Mouse (Mus musculus) mature B cell (primary cell): ENCODE measurements around the gene Snx29.
"Not testable (repeated sequence)": the region's sequence is repeated elsewhere in the genome, so short reads cannot be mapped to it uniquely, and the experiment has no call there.

Experiments used
- in situ Hi-C: fragments of 300-500 bp; cut with MboI; formaldehyde crosslinking; loops from 2 replicates; pipeline ENCODE4 v1.14.3; 2019

Gene Snx29

DNA sequence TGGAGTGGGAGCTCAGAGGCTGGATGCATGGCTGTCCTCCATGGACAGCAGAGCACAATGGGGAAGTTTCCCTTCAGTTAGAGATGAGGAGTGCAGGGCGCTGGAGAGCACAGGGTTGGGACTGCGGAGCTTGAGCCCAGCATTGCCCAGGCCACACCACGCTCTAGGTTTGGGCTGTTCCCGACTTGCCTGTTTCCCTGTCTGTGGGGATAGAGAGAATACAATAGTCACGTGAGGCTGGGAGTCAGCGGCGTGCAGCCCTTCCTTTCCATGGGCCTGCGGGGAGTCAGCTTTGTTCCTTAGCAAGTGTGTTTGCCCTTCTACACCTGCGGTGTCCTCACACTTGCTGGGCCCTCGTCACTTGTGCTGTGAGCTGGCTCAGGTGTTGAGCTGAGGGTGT, 37.2 kb downstream of the Snx29 start:
- in situ Hi-C loops = no loop called here

DNA sequence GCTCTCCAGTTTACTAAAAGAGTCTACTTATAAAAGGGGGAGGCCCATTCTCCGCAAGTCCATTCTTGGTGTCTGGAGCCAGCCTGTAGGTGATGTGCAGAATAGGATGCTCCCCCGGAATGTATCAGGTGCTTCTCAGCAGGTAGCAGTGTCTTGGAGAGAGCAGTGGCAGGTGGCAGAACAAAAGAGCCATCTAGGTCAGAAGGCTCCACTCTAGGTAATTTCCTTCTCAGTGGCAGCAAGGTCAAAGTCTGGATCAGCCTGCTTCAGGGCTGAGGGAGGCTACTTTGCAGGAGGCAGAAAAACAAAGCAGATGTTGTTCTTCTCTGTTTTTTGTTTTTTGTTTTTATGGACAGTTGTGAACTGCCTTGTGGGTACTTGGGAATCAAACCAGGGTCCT, 37.9 kb downstream of the Snx29 start:
- in situ Hi-C loops = not testable (repeated sequence)

DNA sequence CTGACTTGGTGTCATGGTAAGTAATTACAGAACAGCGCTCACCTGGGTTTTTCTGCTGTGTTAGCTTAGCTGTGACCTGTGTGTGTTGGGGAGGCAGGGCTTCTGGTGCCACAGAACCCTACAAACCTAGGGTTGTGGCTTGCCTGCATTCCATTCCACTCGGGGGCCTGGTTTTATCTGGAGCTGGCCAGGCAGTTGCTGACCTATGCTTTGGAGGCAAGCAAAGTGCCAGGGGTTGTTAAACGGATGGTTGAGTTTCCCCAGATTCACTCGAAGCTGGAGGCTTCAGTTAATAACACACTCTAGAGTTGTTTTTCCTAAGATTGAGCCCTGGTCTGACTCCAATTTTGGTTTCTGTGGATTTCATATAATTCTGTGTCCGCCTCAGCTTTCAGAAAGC, 42.9 kb downstream of the Snx29 start:
- in situ Hi-C loops = no loop called here

DNA sequence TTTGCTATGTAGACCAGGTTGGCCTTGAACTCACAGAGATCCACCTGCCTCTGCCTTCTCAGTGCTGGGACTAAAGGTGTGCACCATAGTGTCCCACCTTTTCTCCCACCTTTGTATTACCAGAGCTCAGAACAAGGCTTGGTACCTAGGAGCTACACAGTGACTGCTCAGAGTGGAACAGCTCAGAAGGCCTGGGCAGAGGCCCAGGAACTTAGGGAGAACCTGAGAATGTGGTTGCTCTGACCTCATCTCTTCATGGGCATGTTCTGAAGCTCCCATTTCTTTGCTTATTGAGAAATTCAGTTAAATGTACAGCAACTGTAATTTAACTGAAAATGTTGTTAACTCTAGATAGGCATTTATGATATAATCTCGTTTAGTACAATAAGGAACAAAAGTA, 44.1 kb downstream of the Snx29 start:
- in situ Hi-C loops = no loop called here

DNA sequence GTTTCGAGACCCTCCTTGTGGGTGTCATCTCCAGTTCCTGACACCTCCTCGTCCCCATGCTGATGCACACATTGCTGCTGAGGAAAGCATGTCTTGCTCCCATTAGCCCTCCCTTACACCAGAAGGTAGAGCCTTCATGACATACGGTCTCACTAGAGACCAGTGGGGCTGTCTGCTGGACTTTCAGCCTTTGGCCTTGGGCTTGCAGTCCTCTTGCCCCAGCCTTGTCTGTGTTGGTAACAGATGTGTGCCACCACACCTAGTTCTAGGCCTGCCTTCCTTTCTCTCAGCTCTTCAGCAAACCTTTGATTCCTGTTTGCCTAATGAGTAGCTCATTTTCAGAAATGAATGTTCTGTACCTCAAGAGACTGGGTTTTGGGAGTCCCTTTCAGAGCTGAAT, 45.7 kb downstream of the Snx29 start:
- in situ Hi-C loops = no loop called here

DNA sequence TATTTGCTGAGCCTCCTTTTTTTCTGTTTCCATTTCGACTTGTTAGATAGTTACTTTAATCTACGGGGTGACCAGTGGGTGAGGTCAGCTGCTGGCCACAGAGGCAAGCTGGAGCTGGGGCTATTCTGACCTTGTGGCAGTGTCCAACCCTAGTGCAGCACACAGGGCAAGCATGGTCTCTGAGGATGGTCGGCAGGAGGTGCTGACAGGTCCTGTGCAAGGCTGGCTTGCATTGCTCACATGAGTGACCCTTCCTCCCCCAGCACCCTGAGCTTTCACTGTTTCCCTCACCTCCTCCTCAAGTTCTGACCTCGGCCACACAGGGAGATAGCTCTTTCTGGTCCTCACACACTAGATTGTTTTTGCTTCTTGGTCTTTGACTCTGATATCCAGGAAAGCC, 46.5 kb downstream of the Snx29 start:
- in situ Hi-C loops = no loop called here

DNA sequence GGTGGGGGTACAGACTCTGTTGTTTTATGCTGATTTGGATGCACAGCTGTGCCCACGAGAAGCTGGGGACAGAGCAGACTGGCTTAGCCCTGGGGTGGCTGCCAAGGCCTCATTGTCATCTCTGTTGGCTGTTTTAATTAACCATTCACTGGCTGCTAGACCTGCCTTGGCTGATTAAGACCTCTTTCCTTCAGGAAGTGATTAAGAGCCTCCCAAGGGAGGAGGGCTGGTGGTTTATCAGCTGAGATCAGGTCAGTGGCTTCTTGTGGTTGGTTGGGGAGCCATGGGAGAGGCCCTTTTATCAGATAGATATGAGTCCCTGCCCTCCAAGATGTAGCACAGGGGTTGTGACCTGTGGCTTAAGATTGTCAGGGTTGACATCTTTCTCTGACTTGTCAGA, 46.9 kb downstream of the Snx29 start:
- in situ Hi-C loops = no loop called here

DNA sequence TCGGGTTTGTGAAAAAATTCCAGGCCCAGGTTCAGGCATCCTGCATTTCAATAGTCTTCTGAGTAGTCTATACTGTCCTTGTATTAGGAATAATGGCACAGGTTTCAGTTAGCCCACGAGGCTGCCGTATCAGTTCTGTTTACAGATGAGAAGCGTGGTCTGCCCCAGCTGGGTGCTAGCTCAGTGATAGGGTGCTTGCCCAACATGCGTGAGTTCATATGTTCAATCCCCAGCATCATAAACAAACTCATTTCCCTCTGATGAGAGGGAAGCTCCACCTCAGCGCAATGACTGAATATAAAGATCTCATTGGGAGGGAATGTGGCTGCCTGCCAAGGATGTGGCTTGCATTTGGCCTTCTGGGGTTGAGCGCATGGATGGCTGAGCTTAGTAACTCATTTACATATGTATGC, 47.4 kb downstream of the Snx29 start:
- in situ Hi-C loops = no loop called here

DNA sequence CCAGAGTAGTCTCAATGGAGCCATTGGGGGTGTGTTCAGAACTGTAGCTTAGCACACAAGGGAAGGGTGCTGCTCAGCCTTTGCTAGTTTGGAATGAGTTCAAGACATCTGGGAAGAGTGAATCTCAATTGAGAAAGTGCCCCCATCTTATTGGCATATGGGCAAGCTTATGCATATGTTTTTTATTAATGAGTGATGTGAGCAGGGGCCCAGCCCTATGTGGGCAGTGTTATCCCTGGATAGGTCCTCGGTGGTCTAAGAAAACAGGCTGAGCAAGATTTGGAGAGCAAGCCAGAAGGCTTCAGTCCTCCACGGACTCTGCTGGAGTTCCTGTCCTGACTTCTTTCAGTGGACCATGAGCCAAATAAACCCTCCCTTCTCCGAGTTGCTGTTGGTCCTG, 56.6 kb downstream of the Snx29 start:
- in situ Hi-C loops = no loop called here

DNA sequence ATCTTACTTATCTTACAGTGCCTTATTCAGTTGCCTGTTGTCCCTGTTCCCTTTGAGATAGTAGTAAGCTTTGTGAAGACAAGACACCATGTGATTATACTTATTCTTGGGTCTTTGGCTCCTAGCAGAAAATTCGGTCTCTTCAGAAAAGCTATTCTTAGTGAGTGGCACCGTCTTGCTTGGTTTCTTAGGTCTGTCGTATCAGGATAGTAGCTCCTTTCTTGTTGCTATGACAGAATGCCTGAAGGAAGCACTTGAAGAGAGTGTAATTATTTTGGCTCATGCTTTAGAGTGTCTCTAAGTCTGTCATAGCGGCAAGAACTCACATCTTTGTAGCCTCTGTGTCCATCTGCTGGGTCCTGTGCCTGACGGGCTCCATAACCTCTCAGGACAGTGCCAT, 57.3 kb downstream of the Snx29 start:
- in situ Hi-C loops = no loop called here

DNA sequence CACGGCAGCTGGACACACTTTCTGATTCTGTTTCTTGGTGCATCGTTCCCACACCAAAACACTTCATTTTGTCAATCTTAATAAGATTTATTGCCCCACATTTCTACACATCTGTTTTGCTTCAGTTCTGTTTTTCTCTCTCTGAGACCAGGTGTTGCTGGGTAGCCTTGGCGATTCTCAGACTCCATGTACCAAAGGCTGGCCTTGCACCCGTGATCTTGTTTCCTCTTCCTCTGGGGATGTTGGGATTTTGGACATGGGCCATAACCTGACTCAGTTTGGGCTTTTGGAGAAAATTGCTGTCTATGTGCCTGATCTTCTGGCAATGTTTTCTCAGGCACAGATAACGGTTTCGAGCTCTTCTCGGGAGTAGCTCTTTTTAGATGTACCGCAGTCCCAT, 58.2 kb downstream of the Snx29 start:
- in situ Hi-C loops = no loop called here

DNA sequence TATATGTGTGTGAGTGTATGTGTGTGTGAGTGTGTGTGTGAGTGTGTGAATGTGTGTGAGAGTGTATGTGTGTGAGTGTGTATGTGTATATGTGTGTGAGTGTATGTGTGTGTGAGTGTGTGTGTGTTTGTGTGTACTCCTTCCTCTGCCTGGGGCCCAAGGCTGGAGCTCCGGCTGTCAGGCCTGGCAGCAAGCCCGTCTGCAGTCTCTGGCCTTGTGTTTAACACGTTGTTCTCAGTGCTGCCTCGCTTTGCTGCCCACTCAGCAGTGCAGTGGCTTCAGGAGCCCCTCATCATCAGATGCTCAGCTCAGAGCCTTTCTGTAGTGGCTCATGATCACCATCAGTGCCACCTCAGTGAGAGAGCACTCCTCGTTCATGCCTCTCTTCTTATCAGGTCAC, 61.7 kb downstream of the Snx29 start:
- in situ Hi-C loops = no loop called here

DNA sequence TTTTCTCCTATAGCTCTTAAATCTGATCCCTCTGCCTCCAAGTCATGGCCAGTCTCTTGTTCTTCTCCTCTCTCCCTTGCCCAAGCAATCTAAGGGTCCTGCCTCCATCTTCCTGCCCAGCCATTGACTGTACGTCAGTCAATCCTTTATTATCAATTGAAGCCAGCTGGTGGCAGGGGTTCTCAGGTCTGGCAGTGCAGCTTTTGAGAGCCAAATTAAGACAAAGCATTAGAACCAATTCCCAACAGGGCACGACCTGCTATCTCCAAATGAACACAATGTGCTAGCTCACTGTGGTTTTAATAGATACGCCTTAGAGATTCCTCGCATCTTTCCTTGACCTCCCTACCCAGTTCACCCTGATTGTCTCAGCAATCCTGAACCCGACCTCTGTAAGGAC, 62.4 kb downstream of the Snx29 start:
- in situ Hi-C loops = no loop called here

DNA sequence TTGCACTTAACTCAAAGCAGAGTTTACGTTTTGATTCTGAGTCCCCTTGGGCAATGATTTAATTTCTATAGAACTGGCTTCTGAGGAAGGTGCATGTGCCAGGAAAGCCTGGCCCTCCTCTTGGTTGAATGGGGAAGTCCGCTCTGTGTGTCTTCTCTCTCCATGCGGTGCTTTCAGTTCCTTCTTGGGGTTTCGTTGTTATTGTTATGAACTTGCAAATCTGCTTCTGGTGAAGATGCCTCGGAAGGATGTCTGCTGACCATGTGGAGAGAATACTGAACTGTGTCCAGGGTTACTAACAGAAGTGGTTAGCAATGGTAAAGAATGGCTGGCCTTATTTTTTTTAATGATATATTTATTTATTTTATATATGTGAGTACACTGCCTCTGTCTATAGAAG, 63.1 kb downstream of the Snx29 start:
- in situ Hi-C loops = no loop called here

DNA sequence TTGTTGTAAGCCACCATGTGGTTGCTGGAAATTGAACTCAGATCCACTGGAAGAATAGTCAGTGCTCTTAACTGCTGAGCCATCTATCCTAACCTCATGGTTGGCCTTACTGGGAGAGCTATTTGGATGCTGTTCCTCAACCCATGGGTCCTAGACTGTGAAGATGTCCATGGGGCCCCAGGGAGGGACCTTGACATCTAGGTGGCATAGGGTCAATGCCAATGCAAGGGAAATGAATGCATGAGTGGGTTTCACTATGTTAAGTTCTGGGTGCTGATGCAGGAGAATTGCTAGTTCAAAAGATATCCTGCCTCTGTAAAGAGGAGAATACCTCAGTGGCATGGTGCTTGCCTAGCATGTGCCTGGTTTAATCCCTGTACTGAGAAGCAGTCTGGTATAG, 63.5 kb downstream of the Snx29 start:
- in situ Hi-C loops = no loop called here

DNA sequence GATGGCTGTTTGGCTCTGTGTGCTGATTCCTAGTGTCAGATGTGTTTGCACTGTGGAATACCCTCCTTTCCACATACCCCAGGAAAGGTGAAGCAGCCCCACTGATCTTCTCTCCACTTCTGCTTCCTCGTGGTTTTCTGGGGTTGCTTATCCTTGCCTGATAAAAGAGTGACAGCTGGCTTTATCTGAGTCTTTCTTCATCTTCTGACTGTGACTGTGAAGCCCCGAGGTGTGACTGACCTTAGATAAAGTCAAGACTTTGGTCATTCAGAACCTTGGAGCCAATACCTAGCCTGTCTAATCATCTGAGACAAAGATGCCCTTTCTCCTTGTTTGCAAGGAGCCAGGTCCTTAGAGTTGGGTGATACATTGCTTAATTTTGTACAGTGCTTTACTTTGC, 65.4 kb downstream of the Snx29 start:
- in situ Hi-C loops = no loop called here

DNA sequence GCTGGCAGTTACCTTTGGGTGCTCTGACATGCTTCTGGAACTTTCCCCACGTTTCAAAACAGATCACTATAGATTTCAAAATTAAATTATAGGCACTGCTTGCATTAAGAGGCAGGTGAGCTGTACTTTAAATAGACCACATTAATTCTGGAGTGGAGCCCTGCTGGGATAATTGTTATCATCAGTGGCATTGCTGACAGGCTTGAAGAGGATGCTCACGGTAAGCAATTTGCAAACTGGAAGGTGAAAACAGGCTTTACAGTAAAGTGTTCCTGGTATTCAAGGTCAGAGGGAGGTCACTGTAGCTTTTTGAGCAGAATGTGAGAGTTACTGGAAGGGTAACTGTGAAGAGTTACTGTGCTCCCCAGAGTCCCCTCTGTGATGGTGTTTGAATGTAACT, 66.6 kb downstream of the Snx29 start:
- in situ Hi-C loops = no loop called here

DNA sequence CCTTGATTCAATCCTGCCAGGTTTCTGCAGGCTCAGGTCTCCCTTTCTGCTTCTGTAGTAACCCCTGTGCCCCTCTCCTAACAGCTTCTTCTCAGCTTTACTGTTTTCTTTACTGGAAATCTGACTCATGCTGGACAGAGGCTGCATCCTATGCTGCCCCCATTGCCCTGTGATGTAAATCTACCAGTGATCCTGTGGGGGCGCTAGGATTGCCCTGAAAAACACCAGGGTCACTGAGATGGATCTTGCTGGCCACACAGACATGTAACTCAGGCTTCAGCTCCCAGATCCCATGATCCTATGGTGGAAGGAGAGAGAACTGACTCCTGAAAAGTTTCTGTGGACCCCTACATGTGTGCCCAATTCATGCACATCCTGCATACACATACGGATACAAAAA, 73.9 kb downstream of the Snx29 start:
- in situ Hi-C loops = no loop called here

DNA sequence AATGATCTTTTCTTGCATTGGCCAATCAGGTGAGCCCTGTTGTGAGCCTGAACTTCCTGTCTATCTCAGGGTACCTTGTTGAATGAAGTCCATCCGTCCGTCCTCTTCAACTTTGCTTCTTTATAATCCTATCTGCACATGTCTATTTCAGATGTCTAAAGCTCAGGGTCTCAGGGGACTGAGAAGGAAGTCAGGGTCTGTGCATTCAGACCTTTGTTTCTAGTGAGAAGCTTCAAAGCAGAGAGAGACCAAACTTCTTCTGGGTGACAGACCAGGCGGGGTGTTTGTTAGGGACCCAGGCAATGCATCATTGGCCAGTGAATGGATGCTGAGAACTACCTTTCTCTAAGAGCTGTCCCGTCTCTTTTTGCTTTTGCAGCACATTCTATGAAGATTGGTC, 76.7 kb downstream of the Snx29 start:
- in situ Hi-C loops = no loop called here

DNA sequence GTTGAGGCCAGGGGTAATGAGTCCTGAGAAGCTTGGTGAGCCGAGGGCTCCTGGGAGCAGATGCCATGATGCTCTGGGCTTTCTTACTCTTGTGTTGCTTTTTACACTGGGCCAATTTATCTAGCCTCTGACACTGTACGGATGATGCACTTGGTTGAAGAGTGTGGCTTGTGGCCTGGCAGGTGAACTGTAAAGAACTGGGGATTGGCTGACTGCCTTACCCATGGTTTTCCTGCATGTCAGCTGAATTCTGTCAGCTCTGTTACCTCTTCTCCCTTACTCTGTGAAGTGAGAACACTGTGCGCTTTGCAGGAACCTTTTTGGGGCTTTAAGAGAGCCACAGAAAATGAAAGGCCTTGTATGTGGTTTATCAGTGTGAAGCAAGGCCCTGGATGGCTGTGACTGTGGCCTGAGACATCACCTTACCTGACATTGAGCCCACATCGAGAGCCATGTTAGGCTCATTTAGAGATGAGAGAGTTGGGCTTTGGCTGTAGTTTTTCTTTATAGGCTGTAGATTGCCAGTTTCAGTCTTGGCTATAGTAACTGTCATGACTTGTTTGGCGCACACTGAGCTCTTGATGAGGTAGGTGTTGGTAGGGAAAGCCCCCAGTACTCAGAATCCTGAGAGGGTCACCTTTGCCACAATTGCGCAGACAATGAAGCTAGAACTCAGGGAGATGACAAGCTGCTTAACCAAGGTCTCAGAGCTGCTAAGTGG, 77.3 kb downstream of the Snx29 start:
- in situ Hi-C loops = loop anchor here (25.0 kb wide), 1 partner anchor 163 kb away; no protein-coding TSS in a partner anchor

DNA sequence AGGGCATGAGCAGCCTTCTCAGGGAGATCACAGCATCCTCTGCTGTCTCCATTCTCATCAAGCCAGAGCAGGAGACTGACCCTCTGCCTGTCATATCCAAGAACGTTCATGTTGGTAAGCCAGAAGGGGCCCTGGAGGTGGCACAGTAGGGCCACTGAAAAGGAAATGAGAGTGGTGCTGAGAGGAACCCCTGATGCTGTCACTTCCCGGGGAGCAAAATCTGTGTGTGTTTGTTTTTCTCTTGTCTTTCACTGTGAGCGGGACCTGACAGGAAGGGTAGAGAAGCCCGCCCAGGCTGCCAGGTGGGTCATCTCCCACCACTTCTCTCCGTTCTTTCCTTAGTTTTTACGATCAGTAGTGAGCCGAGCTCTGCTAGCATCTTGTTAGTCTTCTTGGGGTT, 78.2 kb downstream of the Snx29 start:
- in situ Hi-C loops = loop anchor here (25.0 kb wide), 1 partner anchor 164 kb away; no protein-coding TSS in a partner anchor

DNA sequence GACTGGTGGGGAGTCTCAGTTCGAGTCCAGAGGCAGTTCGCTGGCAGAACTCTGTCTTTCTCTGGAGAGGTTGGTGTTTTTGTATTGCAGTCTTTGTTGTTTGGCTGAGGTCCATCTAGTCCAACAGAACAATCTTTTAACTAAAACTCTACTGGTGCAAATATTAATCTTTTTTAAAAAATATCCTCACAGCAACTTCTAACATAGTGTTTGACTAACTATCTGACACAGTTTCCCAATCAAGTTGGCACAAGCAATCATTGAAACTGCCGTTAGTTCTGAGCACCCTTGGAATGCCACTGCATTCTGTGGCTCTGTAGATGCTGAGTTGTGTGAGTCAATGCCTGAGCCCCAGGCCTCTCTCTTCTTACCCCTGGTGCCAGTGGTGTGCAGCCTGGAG, 82.5 kb downstream of the Snx29 start:
- in situ Hi-C loops = loop anchor here (25.0 kb wide), 1 partner anchor 168 kb away; no protein-coding TSS in a partner anchor

DNA sequence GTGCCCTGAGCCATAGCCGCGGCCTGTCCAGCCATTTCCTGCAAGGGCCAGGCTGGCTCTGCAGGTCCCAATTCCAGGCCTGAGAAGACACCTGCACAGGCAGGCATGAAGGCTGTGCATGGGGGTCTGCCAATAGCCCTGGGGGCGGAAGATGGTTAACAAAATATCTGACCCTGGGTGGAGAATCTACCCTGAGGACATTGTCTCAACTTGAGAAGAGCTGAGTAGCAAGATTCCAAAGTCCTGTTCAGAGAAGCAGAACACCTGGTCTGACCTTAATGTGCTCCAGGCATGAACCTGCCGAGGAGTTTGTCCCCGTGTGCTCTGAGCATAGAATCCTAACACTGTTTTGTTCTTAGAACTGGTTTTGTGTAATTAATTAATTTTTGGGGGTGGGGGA, 83.5 kb downstream of the Snx29 start:
- in situ Hi-C loops = loop anchor here (25.0 kb wide), 1 partner anchor 169 kb away; no protein-coding TSS in a partner anchor

DNA sequence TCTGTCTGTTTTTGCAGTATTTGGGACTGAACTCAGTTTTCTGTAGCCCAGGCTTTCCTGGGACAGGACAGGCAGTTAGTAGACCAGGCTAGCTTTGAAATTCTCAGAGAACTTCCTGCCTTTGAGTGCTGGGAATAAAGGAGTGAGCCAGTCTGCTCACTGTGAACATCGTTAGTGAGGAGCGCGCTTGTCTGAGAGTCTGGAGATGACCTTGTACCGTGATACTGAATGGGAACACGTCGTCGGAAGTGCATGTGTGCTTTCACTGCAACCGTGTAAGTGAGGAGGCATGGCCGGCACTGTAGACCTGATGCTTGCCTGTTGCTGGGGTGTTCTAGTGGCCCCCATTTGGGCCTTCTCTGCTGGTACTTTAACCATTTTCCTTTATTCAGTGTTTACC, 83.9 kb downstream of the Snx29 start:
- in situ Hi-C loops = loop anchor here (25.0 kb wide), 1 partner anchor 169 kb away; no protein-coding TSS in a partner anchor
